Mouse (Mus musculus) large intestine, adult 2 months (tissue): ENCODE measurements around the gene Ubl3. TPM values are rescaled to one million over a fixed set of nuclear protein-coding genes. Genes with fewer than 3 reads are reported as not detected.

ENCODE experiments used
- DNase-seq: peaks from one replicate; pipeline ENCODE4 v3.0.0-alpha.2; 2012; ENCODE audit warnings: low read depth, low spot score
- WGBS: fragments of 180-500 bp; shearing (Covaris S2); methylation state at CpG from one replicate; pipeline ENCODE4 v1.1.7; 2018; 5-methylcytosine and 5-hydroxymethylcytosine counted together
- polyA plus RNA-seq: library from polyadenylated mRNA; depleted of rRNA; stranded (reverse); fragments of >200 nt; gene quantifications from 2 replicates; pipeline ENCODE4 v1.2.3, GENCODE M21; 2012; rRNA removed

Gene Ubl3
- polyA plus RNA-seq, 1 experiment, result 52.8 TPM

DNA sequence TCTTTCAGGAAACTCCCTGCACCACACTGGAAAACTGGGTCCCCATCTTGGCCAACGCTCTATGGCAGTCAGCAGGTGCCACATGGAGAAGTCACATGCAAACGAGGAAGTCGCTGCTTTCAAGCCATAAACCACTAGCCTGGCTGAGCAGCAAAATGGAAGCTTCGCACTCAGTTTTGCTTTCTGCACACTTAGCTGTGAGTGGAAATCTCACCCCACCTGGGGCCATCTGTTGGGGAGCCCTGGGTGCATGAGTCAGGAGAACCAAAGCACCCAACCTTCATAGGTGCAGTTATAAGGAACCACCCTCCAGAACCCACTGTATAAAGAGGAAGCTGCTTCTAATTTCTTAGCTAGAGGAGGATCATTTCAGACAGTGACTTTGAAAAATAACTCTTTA, 59.6 kb downstream of the Ubl3 start:
- no peak for DNase-seq

DNA sequence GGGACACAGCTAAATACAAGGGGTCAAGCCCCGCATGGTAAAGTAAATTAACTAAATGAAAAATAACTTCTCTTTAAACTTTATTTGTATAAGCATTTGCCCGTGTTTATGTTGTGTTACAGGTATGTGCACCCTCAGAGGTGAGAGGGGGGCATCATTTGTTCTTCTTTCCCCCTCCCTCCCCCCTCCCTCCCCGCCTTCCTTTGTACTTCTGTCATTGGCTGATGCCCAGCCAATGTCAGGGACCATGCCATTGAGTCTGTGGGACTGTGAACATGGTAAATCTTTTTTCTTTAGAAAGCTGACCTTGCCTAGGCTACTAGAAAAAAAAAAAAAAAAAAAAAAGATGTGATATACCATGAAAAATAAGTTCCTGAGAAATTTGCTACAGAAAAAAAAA, 62.2 kb downstream of the Ubl3 start:
- WGBS, result 66% methylated on average over 3 of the region's 3 CpGs
- DNase-seq, result no peak

More for the DNA sequence above, 59.6 kb downstream of the Ubl3 start:
- WGBS, result 79% methylated on average over 4 of the region's 4 CpGs

DNA sequence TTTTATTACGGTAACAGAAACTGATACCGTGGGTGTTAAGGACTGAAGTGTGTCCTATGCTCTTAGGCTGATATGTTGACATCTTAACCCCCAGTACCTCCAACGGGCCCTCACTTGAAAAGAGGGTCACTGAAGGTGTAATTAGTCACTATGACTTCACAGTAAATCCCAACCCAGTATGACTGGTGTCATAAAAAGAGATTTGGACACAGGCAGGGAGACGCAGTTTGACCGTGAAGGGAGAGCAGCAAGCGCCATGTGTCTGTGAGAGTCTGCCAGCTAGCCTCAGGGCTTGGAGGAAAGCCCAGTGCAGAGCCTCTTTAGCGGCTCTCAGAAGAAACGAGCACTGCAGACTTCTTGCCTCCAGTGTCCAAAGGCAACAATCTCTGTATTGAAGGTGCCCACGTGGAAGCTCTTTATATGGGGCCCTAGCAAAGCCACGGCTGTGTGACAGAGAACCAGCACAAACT, 62.8 kb downstream of the Ubl3 start:
- WGBS, result 22% methylated on average over 10 of the region's 10 CpGs
- no peak for DNase-seq

DNA sequence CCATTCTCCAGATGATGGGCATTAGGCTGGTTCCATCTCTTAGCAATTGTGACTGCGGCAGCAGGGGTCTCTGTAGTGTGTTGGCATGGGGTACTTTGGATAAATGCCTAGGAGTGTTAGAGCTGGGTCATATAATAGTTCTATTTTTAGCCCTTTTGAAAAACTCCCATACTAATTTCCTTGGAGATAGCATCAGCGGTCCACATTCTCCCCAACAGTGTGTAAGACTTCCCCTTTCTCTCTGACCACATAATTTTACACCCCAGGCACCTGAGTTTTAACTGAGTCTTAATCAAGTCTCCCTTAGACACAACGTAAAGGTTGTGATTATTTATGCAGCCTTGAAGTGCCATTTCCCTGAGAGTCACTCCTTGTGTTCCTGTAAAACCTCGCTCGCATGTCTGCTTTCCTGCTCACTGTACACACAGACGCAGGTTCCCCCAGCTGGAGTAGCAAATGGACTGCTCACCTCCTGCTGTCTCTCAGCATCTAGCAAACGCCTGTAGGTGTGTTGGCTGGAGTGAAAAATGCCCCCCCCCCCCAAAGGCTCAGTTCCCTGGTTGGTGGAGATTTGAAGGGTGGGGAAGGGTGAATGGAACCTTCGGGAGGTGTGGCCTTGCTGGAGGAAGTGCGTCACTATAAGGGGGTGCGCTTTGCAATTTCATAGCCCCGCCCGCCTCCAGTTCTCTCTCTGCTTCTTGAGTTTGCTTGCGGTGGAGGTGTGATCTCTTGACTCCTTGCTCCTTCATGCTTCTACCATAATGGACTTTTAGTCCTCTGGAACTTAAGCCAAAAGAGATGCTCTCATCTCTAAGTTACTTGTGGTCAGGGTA, 63.5 kb downstream of the Ubl3 start:
- no peak for DNase-seq
- 60% methylated on average over 13 of the region's 13 CpGs for WGBS

- 76% methylated on average over 11 of the region's 11 CpGs for WGBS
- no peak for DNase-seq
Measured at GRCm38 (mm10) chr5:148486202-148486601, 66.4 kb downstream of the Ubl3 start.

DNA sequence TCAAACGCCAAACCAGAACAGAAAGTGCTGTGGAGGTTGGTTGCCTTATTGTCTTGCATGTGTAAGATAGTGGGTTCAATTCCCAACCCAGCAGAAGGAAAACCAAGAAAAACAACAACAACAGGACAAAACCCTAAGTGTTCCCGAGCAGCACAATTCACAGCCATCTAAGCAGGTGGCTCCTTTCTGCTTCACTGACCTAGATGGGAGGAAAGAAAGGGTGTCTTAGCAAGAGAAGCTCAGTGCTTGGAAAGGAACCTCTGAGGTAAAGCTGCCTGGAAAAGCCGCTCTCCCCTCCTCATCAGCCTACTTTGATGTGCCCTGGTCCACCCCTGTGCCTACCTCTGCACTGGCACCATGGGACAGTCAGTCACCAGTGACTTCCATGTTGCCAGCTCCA, 70.8 kb downstream of the Ubl3 start:
- WGBS, result 78% methylated on average over 3 of the region's 3 CpGs
- no peak for DNase-seq

- no peak for DNase-seq
- 76% methylated on average over 7 of the region's 7 CpGs for WGBS
Measured at GRCm38 (mm10) chr5:148474346-148474745, 78.2 kb downstream of the Ubl3 start.

DNA sequence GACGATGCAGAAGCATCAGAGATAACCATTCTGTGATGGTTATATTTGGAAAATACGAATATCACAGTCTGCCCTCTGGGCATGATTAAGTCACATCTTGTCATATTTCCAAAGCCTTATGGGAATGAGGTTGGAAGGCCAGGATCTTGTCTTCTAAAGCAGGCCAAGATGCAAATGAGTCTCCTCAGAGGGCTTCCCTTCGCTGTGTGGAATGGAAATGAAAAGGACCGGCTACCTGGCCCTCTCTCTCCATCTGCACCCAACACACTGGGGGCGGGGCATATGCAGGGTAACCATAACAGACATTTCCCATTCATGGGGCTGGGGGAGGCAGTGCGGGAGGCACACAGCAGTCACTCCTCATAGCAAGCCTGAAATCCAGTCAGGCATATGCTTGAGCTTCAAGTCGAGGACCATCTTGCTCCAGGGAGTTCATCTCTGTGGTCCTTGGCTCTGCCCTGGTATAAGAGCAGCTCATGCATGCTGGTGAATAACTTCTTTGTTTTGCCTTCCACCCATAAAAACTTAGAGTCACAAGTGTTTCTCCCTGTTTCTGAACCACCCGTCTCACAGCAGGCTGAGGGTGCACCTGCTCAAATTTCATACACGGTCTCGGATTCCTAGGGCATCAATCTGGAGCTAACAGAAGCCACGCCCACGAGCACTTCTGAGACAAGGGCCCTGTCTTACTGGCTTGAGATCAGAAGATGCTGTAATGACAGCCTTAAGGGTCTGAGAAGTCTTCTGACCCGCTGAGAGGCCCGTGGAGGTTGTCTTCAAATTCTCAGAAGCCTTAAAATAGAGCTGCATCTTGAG, 83.8 kb downstream of the Ubl3 start:
- 38% methylated on average over 14 of the region's 14 CpGs for WGBS
- no peak for DNase-seq

DNA sequence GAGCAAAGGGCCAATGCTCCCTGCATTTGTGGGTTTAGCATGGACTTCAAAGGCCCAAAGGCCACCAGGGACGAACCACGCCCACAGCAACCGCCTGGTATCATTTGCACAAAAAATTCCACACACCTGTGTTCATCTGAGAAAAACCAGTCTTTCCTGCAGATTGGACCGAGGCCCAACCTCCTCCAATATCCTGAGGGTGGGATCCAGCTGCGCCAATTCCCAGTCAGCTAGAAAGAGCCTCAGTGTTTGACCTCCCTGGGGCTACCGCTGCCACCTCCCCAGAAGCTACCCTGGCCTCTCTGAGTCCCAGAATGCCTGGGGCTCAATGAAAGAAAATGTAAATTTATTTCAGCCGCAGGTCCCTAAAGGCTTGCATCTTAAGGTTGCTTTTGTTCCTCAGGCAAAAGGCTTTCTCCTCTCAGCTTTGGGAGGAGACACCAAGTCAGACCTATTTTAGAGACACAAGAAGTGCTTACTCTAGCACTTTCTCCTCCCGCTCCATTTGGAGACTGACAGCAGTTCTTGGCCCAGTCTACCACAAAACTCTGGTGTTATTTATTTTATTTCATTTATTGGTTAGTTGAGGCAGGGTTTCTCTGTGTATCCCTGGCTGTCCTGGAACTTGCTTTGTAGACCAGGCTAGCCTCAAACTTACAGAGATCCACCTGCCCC, 85.5 kb downstream of the Ubl3 start:
- no peak for DNase-seq
- WGBS, result 33% methylated on average over 8 of the region's 8 CpGs

- DNase-seq, result no peak
- WGBS, result 81% methylated on average over 5 of the region's 5 CpGs
Measured at GRCm38 (mm10) chr5:148466116-148466515, 86.5 kb downstream of the Ubl3 start.

GRCm38 (mm10) chr5:148465091-148465490, 87.5 kb downstream of the Ubl3 start:
- 78% methylated on average over 9 of the region's 9 CpGs for WGBS
- DNase-seq, result no peak

DNA sequence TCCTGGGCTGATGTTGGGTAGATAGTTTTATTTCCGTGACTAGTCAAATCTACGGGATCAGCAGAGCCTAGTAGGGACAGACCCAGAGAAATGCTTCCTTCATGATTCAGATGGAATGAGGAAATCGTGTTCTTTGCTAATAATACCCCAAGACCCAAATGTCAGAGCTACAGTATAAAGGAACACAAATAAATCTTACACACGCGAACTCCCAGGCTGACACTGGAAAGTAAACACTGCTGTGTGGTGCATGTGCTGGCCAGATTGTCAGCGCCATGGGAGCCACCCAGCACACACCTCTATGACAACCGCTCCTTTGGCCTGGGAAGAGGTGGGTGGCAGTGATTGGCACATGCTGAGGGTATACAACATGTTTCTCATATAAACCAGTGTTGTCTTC, 88.1 kb downstream of the Ubl3 start:
- 21% methylated on average over 7 of the region's 7 CpGs for WGBS
- DNase-seq, result no peak

GRCm38 (mm10) chr5:148463783-148464294, 88.8 kb downstream of the Ubl3 start:
- WGBS, result 80% methylated on average over 6 of the region's 6 CpGs
- no peak for DNase-seq

Other genes with a start within 250 kb of the Ubl3 start
- 9.7 and 17.5 TPM in 2 replicates for gene Slc7a1, start 152.9 kb downstream of the Ubl3 start, polyA plus RNA-seq